Mouse (Mus musculus): ENCODE data around the gene Senp5. TPM values are rescaled to one million over a fixed set of nuclear protein-coding genes. Genes with fewer than 3 reads are reported as not detected.

Senp5 gene
- polyA plus RNA-seq (2017; shearing (Covaris generic)), result 10 to 100 TPM; 17.3 to 18.6 TPM

DNA sequence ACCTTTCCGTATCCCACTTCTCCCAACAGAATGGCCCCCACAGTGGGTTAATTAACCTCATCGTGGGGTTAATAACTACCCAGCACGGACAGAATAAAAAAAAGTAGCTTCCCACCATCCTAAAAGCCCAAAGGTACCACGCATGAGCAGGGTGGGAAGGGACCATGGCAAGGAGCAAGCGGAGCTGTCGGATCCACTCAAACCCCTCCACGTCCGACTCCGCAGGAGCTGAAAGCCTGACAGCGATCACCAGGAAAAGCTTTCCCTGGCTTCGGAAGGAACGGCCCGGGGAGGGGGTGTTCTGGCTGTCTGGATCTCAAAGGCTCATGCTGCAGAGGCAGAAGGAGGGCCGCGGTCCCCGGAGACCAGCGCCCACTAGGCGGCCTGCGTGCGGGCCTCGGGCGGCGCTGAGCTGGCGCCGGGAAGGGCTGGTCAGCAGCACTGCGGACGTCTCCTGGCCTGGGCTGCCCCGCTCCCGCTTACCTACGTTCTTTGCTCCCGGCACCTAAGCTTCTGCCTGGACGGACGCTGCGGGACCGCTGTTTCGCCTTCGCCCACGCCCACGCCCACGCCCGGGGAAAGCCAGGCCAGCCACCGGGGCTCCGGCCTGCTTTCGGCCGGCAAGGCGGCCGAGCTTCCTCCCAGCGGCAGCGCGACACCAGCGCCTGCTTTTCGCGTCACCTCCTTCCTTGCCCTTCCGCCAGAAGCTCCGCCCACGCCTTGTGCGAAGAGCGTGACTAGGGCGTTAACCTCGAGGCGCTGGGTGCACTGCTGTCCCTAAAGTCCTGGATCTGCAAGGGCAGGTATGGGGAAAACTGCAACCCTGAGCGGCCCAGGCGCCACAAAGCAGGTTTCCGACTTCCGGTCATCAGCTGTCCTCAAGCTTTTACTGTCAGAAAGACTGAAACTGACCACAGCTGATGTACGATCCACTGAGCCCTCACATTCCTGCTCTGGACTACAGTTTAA is at the start of gene Senp5:
Gene Senp5, minus strand, starts transcription at position 779 of the 969 bp plus-strand sequence.

DNA sequence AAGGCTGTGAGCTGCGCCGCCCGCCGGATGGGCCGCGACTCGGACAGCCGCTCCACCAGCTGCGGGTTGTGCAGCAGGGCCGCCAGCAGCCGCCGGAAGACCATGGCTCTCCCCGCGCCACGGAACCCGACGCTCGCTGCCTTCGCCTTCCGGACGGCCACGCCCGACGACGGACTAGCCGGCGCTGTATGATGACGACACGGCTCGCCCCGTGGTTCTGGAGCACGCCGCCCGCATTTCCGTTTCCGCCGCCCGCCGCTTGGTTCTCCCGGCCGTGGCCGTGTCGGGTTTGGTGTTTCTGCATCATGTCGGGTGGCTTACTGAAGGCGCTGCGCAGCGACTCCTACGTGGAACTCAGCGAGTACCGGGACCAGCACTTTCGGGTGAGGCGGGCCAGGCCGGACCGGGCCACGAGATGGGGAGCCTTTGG is 54.7 kb downstream of the Senp5 start, which contains the start of the genes 0610012G03Rik and Ncbp2:
Gene 0610012G03Rik, minus strand, starts transcription at position 150 of the 430 bp plus-strand sequence.
Gene Ncbp2, plus strand, starts transcription at position 169 of the 430 bp plus-strand sequence.

DNA sequence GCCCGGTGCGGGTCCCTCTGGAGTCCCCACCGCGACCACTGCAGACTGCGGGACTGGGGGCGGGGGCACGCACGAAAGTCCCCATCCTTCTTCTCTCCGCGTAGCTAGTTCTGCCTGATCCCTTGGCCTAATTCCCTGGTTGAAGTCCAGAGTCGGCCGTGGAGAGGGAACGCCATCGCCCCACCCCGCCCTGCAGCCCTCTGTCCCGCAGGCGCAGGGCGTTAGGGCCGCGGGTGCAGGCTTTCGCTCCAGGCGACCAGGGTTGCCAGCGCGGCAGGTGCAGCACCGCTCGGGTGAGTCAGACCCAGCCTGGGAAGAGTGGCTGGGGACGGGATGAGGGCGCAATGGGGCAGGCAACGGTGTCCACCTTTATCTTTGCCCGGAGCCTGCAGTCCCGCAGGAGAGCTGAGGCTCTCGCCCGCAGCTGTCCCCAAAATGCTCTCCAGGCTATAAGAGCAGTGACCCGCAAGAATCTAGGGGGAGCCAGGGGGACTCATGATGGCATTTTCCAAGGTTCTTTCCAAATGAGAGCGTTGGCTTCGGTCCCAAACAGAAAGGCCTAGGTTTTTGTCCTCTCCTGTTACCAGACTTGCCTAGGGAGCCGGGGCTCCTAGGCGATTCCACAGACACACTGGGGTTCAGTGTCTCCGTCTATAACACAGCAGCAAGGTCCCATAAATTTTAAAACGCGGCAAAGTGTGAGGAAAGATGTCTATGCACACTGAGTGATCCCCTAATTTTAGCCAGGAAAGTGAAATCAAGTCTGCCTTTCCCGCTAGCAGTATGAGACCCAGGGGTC is 69.1 kb downstream of the Senp5 start, which contains the start of gene Pigz:
Gene Pigz, plus strand, starts transcription at position 101 of the 799 bp plus-strand sequence.

Other genes starting within 250 kb of the Senp5 start
- not detected for gene Meltf, start 124.5 kb downstream of the Senp5 start, polyA plus RNA-seq (2017; shearing (Covaris generic))
- 1 to 10 TPM; 1.2 to 1.9 TPM for gene Pigz, start 69.4 kb downstream of the Senp5 start, polyA plus RNA-seq (2017; shearing (Covaris generic))
- gene 0610012G03Rik, start 54.8 kb downstream of the Senp5 start, polyA plus RNA-seq (2017; shearing (Covaris generic)), result 10 to 100 TPM; 42.7 to 54.2 TPM
- gene Ncbp2, start 54.8 kb downstream of the Senp5 start, polyA plus RNA-seq (2017; shearing (Covaris generic)), result 10 to 100 TPM; 40.2 to 40.6 TPM
- 100 to 1,000 TPM; 112 to 151 TPM for gene Pak2, start 76.1 kb upstream of the Senp5 start, polyA plus RNA-seq (2017; shearing (Covaris generic))
- 100 to 1,000 TPM; 182 to 209 TPM for gene Pigx, start 96.5 kb upstream of the Senp5 start, polyA plus RNA-seq (2017; shearing (Covaris generic))
- gene Cep19, start 96.5 kb upstream of the Senp5 start, polyA plus RNA-seq (2017; shearing (Covaris generic)), result 10 to 100 TPM; 35.7 to 42.3 TPM
- gene Nrros, start 162.3 kb upstream of the Senp5 start, polyA plus RNA-seq (2017; shearing (Covaris generic)), result 10 to 100 TPM; 86.5 to 91.7 TPM
- under 1 TPM in 1 of 2 experiments, not detected in 1; 0.38 TPM for gene Bex6, start 176.5 kb upstream of the Senp5 start, polyA plus RNA-seq (2017; shearing (Covaris generic))
- 10 to 100 TPM; 16.9 to 17.0 TPM for gene Fbxo45, start 243.9 kb upstream of the Senp5 start, polyA plus RNA-seq (2017; shearing (Covaris generic))
- gene Wdr53, start 243.9 kb upstream of the Senp5 start, polyA plus RNA-seq (2017; shearing (Covaris generic)), result 10 to 100 TPM; 21.2 to 22.8 TPM